Mouse (Mus musculus): ENCODE results near the gene Wfikkn2. TPM values are rescaled to one million over a fixed set of nuclear protein-coding genes. Genes with fewer than 3 reads are reported as not detected.

Gene Wfikkn2
- total RNA-seq, 1 experiment: 0.31 TPM

DNA sequence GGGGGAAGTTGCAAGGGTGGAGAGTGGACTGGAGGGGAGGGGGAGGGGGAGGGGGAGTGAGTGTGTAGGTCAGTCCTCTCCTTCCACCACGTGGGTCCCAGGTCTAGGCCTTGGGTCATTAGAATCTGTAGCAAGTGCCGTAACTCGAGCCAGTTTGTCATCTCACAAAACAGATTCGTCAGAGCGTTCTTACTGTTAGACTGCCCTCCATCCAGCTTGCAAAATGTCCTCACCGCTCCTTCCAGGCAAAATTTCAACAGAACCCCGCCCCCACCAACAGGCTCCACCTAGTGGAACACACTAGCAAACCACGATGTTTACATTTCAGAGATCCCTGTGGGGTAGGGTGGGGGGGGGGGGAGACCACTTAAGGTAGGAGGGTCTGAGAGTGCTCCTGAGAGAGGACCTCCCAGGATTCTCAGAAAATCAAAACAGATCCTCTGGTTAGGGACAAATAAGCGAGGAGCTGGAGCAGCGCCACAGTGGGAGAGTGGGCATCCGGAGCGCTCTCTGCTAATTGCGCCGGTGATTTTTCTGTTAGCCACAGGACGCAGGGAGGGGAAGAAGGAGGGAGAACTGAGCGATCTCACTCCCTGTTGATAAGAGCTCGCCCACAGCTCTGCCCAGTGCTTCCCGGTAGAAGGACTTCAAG lies 19.5 kb upstream of the Wfikkn2 start:
- TF ChIP-seq CHD2 (IDR thresholded peaks at IDR 0.05; ENCODE audit: low read depth, low read length): no peak
- H3K36me3 ChIP-seq (ENCODE audit: control insufficient read depth, insufficient read depth, low read length, poor library complexity, severe bottlenecking): no peaks in the 10 kb centered on the region
- H3K4me1 ChIP-seq (ENCODE audit: control insufficient read depth in 2 of 2, insufficient read depth in 2 of 2, low read length in 2 of 2, poor library complexity in 1 of 2): peaks cover 0 to 5% of the 10 kb centered on the region in 2 experiments; a peak in 2 of 4 replicates
- DNase-seq (ENCODE audit: low read depth, low spot score): peak; percentile 59
- H3K9me3 ChIP-seq (ENCODE audit: control insufficient read depth, insufficient read depth, low read depth, low read length): no peaks in the 10 kb centered on the region
- H3K27ac ChIP-seq (ENCODE audit: insufficient read depth, low read depth, low read length, poor library complexity, severe bottlenecking): no peak overlapping the region
- H3K4me3 ChIP-seq (ENCODE audit: insufficient read depth in 1 of 2, low read depth in 1 of 2, low read length in 2 of 2, poor library complexity in 1 of 2, severe bottlenecking in 1 of 2): peak overlapping the region; percentile 7 to 61
- in situ Hi-C loops (cut with MboI; ENCODE audit: low sequenced_read_pairs in 2 of 2, unreplicated experiment in 2 of 2): no loop called here
- peak overlapping the region; percentile 34; the same call in 1 of the 2 replicates for H3K9ac ChIP-seq (ENCODE audit: insufficient read depth, low read depth, low read length, poor library complexity, severe bottlenecking)

- H3K36me3 ChIP-seq (ENCODE audit: control insufficient read depth, insufficient read depth, low read length, poor library complexity, severe bottlenecking): no peaks in the 10 kb centered on the region
- in situ Hi-C loops (cut with MboI; ENCODE audit: low sequenced_read_pairs in 2 of 2, unreplicated experiment in 2 of 2): no loop called here
- H3K27ac ChIP-seq (ENCODE audit: insufficient read depth, low read depth, low read length, poor library complexity, severe bottlenecking): no peak overlapping the region
- H3K9ac ChIP-seq (ENCODE audit: insufficient read depth, low read depth, low read length, poor library complexity, severe bottlenecking): no peak overlapping the region
- H3K4me1 ChIP-seq (ENCODE audit: control insufficient read depth in 2 of 2, insufficient read depth in 2 of 2, low read length in 2 of 2, poor library complexity in 1 of 2): peaks cover 0 to 5% of the 10 kb centered on the region in 2 experiments; a peak in 2 of 4 replicates
- H3K9me3 ChIP-seq (ENCODE audit: control insufficient read depth, insufficient read depth, low read depth, low read length): no peaks in the 10 kb centered on the region
- no peak for DNase-seq (ENCODE audit: low read depth, low spot score)
- no peak for TF ChIP-seq ZC3H11A (IDR thresholded peaks at IDR 0.05; ENCODE audit: borderline replicate concordance, low read depth, low read length)
- no peak for TF ChIP-seq ZNF384 (IDR thresholded peaks at IDR 0.05; ENCODE audit: low read depth, low read length)
- no peak for TF ChIP-seq CHD2 (IDR thresholded peaks at IDR 0.05; ENCODE audit: low read depth, low read length)
- no peak for TF ChIP-seq MAFK (IDR thresholded peaks at IDR 0.05; ENCODE audit: insufficient read depth, low read depth, low read length)
- no peak for TF ChIP-seq HCFC1 (IDR thresholded peaks at IDR 0.05; ENCODE audit: borderline replicate concordance, insufficient read depth, low read length)
- H3K4me3 ChIP-seq (ENCODE audit: insufficient read depth in 1 of 2, low read depth in 1 of 2, low read length in 2 of 2, poor library complexity in 1 of 2, severe bottlenecking in 1 of 2): no peak overlapping the region
Observed at GRCm38 (mm10) chr11:94261585-94262370, 16.0 kb upstream of the Wfikkn2 start.

DNA sequence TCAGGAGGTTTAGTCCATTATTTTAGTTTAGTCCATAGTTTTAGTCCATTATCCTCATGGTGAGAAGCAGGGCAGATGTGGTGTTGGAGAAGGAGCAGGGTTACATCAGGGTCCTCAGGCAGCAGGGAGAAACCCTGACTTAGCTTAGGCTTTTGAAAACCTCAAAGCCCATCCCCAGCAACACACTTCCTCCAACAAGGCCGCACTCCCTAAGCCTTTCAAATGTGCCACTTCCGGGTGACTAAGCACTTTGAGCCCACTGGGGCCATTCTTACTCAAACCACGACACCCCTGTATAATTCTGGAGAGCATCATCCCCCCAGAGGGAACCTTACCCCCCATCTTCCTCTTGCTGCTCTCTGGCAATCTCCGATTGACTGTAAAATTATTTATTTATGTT lies 14.0 kb upstream of the Wfikkn2 start:
- Histone ChIP-seq H3K4me3 (ENCODE audit: insufficient read depth in 1 of 2, low read depth in 1 of 2, low read length in 2 of 2, poor library complexity in 1 of 2, severe bottlenecking in 1 of 2) (no peak overlapping the region), H3K4me1 (ENCODE audit: control insufficient read depth in 2 of 2, insufficient read depth in 2 of 2, low read length in 2 of 2, poor library complexity in 1 of 2) (0 out of 4 replicates have a peak, but pooled peaks cover 0 to 5% of the 10 kb centered on the region in 2 experiments), H3K9me3 (ENCODE audit: control insufficient read depth, insufficient read depth, low read depth, low read length) (no peaks in the 10 kb centered on the region), H3K27ac (ENCODE audit: insufficient read depth, low read depth, low read length, poor library complexity, severe bottlenecking) (no peak overlapping the region), H3K9ac (ENCODE audit: insufficient read depth, low read depth, low read length, poor library complexity, severe bottlenecking) (no peak overlapping the region), H3K36me3 (ENCODE audit: control insufficient read depth, insufficient read depth, low read length, poor library complexity, severe bottlenecking) (no peaks in the 10 kb centered on the region)
- DNase-seq (ENCODE audit: low read depth, low spot score): no peak
- in situ Hi-C loops (cut with MboI; ENCODE audit: low sequenced_read_pairs in 2 of 2, unreplicated experiment in 2 of 2): no loop called here
- TF ChIP-seq HCFC1 (IDR thresholded peaks at IDR 0.05; ENCODE audit: borderline replicate concordance, insufficient read depth, low read length) (no peak), MAFK (IDR thresholded peaks at IDR 0.05; ENCODE audit: insufficient read depth, low read depth, low read length) (no peak), CHD2 (IDR thresholded peaks at IDR 0.05; ENCODE audit: low read depth, low read length) (no peak), ZC3H11A (IDR thresholded peaks at IDR 0.05; ENCODE audit: borderline replicate concordance, low read depth, low read length) (no peak), ZNF384 (IDR thresholded peaks at IDR 0.05; ENCODE audit: low read depth, low read length) (no peak)

GRCm38 (mm10) chr11:94257987-94258386 lies 12.2 kb upstream of the Wfikkn2 start:
- Histone ChIP-seq H3K27ac (ENCODE audit: insufficient read depth, low read depth, low read length, poor library complexity, severe bottlenecking) (no peak overlapping the region), H3K9me3 (ENCODE audit: control insufficient read depth, insufficient read depth, low read depth, low read length) (no peaks in the 10 kb centered on the region), H3K4me3 (ENCODE audit: insufficient read depth in 1 of 2, low read depth in 1 of 2, low read length in 2 of 2, poor library complexity in 1 of 2, severe bottlenecking in 1 of 2) (no peak overlapping the region), H3K36me3 (ENCODE audit: control insufficient read depth, insufficient read depth, low read length, poor library complexity, severe bottlenecking) (no peaks in the 10 kb centered on the region), H3K4me1 (ENCODE audit: control insufficient read depth in 2 of 2, insufficient read depth in 2 of 2, low read length in 2 of 2, poor library complexity in 1 of 2) (no peaks in the 10 kb centered on the region; a peak in 1 of 4 replicates), H3K9ac (ENCODE audit: insufficient read depth, low read depth, low read length, poor library complexity, severe bottlenecking) (no peak overlapping the region)
- TF ChIP-seq ZNF384 (IDR thresholded peaks at IDR 0.05; ENCODE audit: low read depth, low read length): no peak
- in situ Hi-C loops (cut with MboI; ENCODE audit: low sequenced_read_pairs in 2 of 2, unreplicated experiment in 2 of 2): no loop called here
- DNase-seq (ENCODE audit: low read depth, low spot score): no peak
